Mouse (Mus musculus): ENCODE results near the gene Adgra3.
A peak's percentile ranks its signal among the peaks of the same experiment; 100 is the strongest.

DNA sequence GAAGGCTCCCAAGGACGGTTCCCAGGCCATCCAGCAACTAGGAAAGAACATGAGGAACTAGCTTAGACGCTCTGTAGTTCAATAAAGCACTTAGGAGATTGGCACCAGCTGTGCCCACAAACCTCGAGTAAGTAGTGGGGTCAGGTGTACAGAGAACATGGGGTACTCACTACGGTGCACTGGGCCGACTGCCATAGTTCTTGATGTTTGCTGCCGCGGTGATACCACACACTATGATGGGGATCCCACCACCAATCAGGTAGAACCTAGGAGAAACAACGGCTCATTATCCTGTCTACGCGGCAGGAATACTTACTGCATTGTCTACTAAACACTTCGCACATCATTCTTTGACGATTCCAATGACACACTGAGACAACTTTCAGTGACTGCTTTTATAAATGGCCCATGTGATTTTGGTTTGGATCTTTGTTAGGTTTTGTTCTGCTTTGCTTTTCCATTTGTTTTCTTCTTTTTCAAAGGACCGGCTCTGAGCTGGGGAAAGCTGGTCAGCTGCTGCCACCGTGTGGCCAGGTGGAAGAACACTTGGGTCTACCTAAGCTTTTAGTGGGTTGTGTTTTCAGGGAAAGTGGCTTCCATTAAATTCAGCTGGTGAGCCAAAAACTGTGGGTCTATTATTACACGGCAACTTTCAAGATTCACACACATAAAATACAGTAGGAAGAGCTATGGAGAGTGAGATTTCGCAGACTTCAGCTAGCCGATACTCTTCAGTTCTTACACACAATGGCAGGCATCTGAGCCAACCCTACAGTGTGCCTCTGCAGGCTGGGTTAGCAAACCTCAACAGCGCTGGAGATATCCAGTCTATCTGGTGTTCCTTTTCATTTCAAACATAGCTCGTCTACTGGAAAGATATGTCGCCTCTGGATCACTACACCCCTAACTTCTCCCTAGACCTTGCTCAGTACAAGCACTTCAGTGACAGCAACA lies 97.1 kb downstream of the Adgra3 start:
- TF ChIP-seq CTCF (IDR thresholded peaks at IDR 0.05), result peak; percentile 77
- no peak for TF ChIP-seq EP300 (IDR thresholded peaks at IDR 0.05; ENCODE audit: insufficient read depth, low read depth, low read length)
